Mouse (Mus musculus): ENCODE measurements around the gene Greb1.

DNA sequence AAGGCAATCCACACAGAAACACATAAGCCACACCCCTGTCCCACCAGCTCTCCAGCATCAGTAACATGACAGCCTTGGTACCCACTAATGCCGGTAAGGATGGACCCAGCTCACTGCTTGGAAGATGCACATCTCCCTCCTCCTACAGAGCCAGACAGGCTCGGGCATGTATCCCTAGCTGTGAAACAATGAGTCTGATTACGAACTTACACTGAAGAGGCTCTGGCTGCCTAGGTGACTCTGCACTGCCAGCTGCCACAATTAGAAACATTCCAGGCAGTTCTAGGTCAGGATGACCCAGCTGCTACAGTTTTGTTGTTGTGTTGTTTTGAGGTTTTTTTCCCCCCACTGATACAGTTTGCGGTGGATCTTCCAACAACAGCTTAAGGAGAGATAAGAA is 40.4 kb downstream of the Greb1 start:
- TF ChIP-seq GATA1 (IDR thresholded peaks at IDR 0.05; ENCODE audit: low read length) (no peak), TAL1 (IDR thresholded peaks at IDR 0.05; ENCODE audit: low read length) (no peak)
